Mouse (Mus musculus) forebrain, embryonic 12.5 days (tissue): ENCODE data around the gene Szt2. TPM values are rescaled to one million over a fixed set of nuclear protein-coding genes. Genes with fewer than 3 reads are reported as not detected.

Experiments
- ATAC-seq: fragments of 200-750 bp; cut with Nextera tagmentation; 2 replicates; pipeline ENCODE4 v1.8.0; 2017; ENCODE audit warnings: moderate TSS enrichment; ENCODE audit not compliant: low FRiP score
- H3K27ac ChIP-seq: fragments of 300-500 bp; sonication (generic); 2 replicates; pipeline ENCODE4 v1.5.1; 2016; ENCODE audit warnings: mild to moderate bottlenecking
- H3K27me3 ChIP-seq: fragments of 300-500 bp; sonication (generic); 2 replicates; pipeline ENCODE4 v1.6.1; 2016; ENCODE audit warnings: mild to moderate bottlenecking
- H3K36me3 ChIP-seq: fragments of 300-500 bp; sonication (generic); replicated peaks from 2 replicates; pipeline ENCODE4 v1.6.1; 2016; ENCODE audit warnings: mild to moderate bottlenecking
- H3K4me1 ChIP-seq: fragments of 300-500 bp; sonication (generic); 2 replicates; pipeline ENCODE4 v1.6.1; 2016
- H3K4me2 ChIP-seq: fragments of 300-500 bp; sonication (generic); 2 replicates; pipeline ENCODE4 v1.6.1; 2016; ENCODE audit warnings: mild to moderate bottlenecking, moderate library complexity
- H3K4me3 ChIP-seq: fragments of 300-500 bp; sonication (generic); replicated peaks from 2 replicates; pipeline ENCODE4 v1.5.1; 2016; ENCODE audit warnings: mild to moderate bottlenecking
- H3K9ac ChIP-seq: fragments of 300-500 bp; sonication (generic); 2 replicates; pipeline ENCODE4 v1.6.1; 2016; ENCODE audit warnings: mild to moderate bottlenecking
- H3K9me3 ChIP-seq: fragments of 300-500 bp; sonication (generic); 2 replicates; pipeline ENCODE4 v1.6.1; 2016
- WGBS: fragments of 180-500 bp; shearing (Covaris S2); methylation state at CpG from one replicate; pipeline ENCODE4 v1.1.7; 2016; 5-methylcytosine and 5-hydroxymethylcytosine counted together
- polyA plus RNA-seq: library from polyadenylated mRNA; unstranded; fragments of >200 nt; fragmentation: Nextera tagmentation; extraction: Ambion mirVana; gene quantifications from 2 replicates; pipeline ENCODE4 v1.2.1, GENCODE M21; 2016

Szt2 gene
- polyA plus RNA-seq, 1 experiment from 2014 or later, result 15.9 TPM

- no peaks in the 10 kb centered on the region for H3K27me3 ChIP-seq
- H3K9ac ChIP-seq, result no peak overlapping the region
- H3K4me1 ChIP-seq, result peaks cover 13% of the 10 kb centered on the region
- H3K27ac ChIP-seq, result no peak overlapping the region
- peaks cover 68% of the 10 kb centered on the region for H3K36me3 ChIP-seq
- no peak overlapping the region for H3K4me3 ChIP-seq
- no peak overlapping the region for H3K4me2 ChIP-seq
- H3K9me3 ChIP-seq, result no peaks in the 10 kb centered on the region
- no peak for ATAC-seq
- 94% methylated on average over 3 of the region's 3 CpGs for WGBS
Measured at GRCm38 (mm10) chr4:118363985-118364384, 45.1 kb downstream of the Szt2 start.

- no peak overlapping the region for H3K9ac ChIP-seq
- peaks cover 13% of the 10 kb centered on the region for H3K4me1 ChIP-seq
- ATAC-seq, result no peak
- no peak overlapping the region for H3K27ac ChIP-seq
- no peak overlapping the region for H3K4me2 ChIP-seq
- WGBS, result 89% methylated on average over 6 of the region's 6 CpGs
- H3K9me3 ChIP-seq, result no peaks in the 10 kb centered on the region
- no peak overlapping the region for H3K4me3 ChIP-seq
- 0 out of 2 replicates have a peak, but pooled peaks cover 4% of the 10 kb centered on the region for H3K27me3 ChIP-seq
- H3K36me3 ChIP-seq, result peaks cover 57% of the 10 kb centered on the region
Measured at GRCm38 (mm10) chr4:118362879-118363278, 46.2 kb downstream of the Szt2 start.

- H3K36me3 ChIP-seq, result peaks cover 48% of the 10 kb centered on the region
- H3K27me3 ChIP-seq, result 0 out of 2 replicates have a peak, but pooled peaks cover 8% of the 10 kb centered on the region
- H3K9ac ChIP-seq, result no peak overlapping the region
- peaks cover 13% of the 10 kb centered on the region for H3K4me1 ChIP-seq
- ATAC-seq, result no peak
- no peaks in the 10 kb centered on the region for H3K9me3 ChIP-seq
- WGBS, result 86% methylated on average over 5 of the region's 5 CpGs
- no peak overlapping the region for H3K4me3 ChIP-seq
- no peak overlapping the region for H3K27ac ChIP-seq
- H3K4me2 ChIP-seq, result no peak overlapping the region
Measured at GRCm38 (mm10) chr4:118361451-118361850, 47.6 kb downstream of the Szt2 start.

GRCm38 (mm10) chr4:118359896-118360720 is 49.0 kb downstream of the Szt2 start:
- WGBS, result 1% methylated on average over 54 of the region's 54 CpGs
- 0 out of 2 replicates have a peak, but pooled peaks cover 8% of the 10 kb centered on the region for H3K27me3 ChIP-seq
- peak overlapping the region; percentile 75 for H3K9ac ChIP-seq
- ATAC-seq, result peak; percentile 86
- peak overlapping the region; percentile 60 for H3K4me3 ChIP-seq
- H3K4me2 ChIP-seq, result peak overlapping the region; percentile 79
- peak overlapping the region; percentile 87 for H3K27ac ChIP-seq
- H3K4me1 ChIP-seq, result peaks cover 13% of the 10 kb centered on the region
- H3K9me3 ChIP-seq, result no peaks in the 10 kb centered on the region
- peaks cover 34% of the 10 kb centered on the region for H3K36me3 ChIP-seq

- 0 out of 2 replicates have a peak, but pooled peaks cover 8% of the 10 kb centered on the region for H3K27me3 ChIP-seq
- H3K4me2 ChIP-seq, result peak overlapping the region; percentile 79
- H3K9me3 ChIP-seq, result no peaks in the 10 kb centered on the region
- H3K9ac ChIP-seq, result peak overlapping the region; percentile 75
- H3K27ac ChIP-seq, result peak overlapping the region; percentile 87; the same call in 1 of the 2 replicates
- no peak for ATAC-seq
- H3K4me3 ChIP-seq, result peak overlapping the region; percentile 60
- H3K4me1 ChIP-seq, result peaks cover 13% of the 10 kb centered on the region
- peaks cover 27% of the 10 kb centered on the region for H3K36me3 ChIP-seq
- WGBS, result 18% methylated on average over 21 of the region's 21 CpGs
Measured at GRCm38 (mm10) chr4:118359211-118359895, 49.7 kb downstream of the Szt2 start.

- ATAC-seq, result no peak
- Histone ChIP-seq H3K4me2 (no peak overlapping the region), H3K9me3 (no peaks in the 10 kb centered on the region), H3K27ac (no peak overlapping the region), H3K4me1 (peaks cover 13% of the 10 kb centered on the region), H3K4me3 (no peak overlapping the region), H3K36me3 (peaks cover 17% of the 10 kb centered on the region), H3K27me3 (0 out of 2 replicates have a peak, but pooled peaks cover 8% of the 10 kb centered on the region), H3K9ac (no peak overlapping the region)
- WGBS, result 90% methylated on average over 17 of the region's 17 CpGs
Measured at GRCm38 (mm10) chr4:118358159-118358895, 50.7 kb downstream of the Szt2 start.

- no peak overlapping the region for H3K4me2 ChIP-seq
- 90% methylated on average over 8 of the region's 8 CpGs for WGBS
- ATAC-seq, result no peak
- peaks cover 13% of the 10 kb centered on the region for H3K4me1 ChIP-seq
- H3K9ac ChIP-seq, result no peak overlapping the region
- H3K4me3 ChIP-seq, result no peak overlapping the region
- H3K27me3 ChIP-seq, result 0 out of 2 replicates have a peak, but pooled peaks cover 8% of the 10 kb centered on the region
- no peaks in the 10 kb centered on the region for H3K9me3 ChIP-seq
- H3K27ac ChIP-seq, result no peak overlapping the region
- peaks cover 8% of the 10 kb centered on the region for H3K36me3 ChIP-seq
Measured at GRCm38 (mm10) chr4:118357504-118357903, 51.6 kb downstream of the Szt2 start.

GRCm38 (mm10) chr4:118356738-118357137 is 52.3 kb downstream of the Szt2 start:
- Histone ChIP-seq H3K27me3 (0 out of 2 replicates have a peak, but pooled peaks cover 8% of the 10 kb centered on the region), H3K9me3 (no peaks in the 10 kb centered on the region), H3K4me1 (peaks cover 13% of the 10 kb centered on the region), H3K36me3 (peaks cover under 1% of the 10 kb centered on the region; the same call in 1 of the 2 replicates), H3K9ac (no peak overlapping the region), H3K4me2 (no peak overlapping the region), H3K4me3 (no peak overlapping the region), H3K27ac (no peak overlapping the region)
- ATAC-seq, result no peak
- 85% methylated on average over 6 of the region's 6 CpGs for WGBS

- Histone ChIP-seq H3K36me3 (no peaks in the 10 kb centered on the region), H3K9ac (no peak overlapping the region), H3K4me1 (peaks cover 2% of the 10 kb centered on the region), H3K9me3 (no peaks in the 10 kb centered on the region), H3K4me3 (no peak overlapping the region), H3K27ac (no peak overlapping the region), H3K27me3 (0 out of 2 replicates have a peak, but pooled peaks cover 8% of the 10 kb centered on the region), H3K4me2 (no peak overlapping the region)
- WGBS, result 74% methylated on average over 3 of the region's 3 CpGs
- ATAC-seq, result no peak
Measured at GRCm38 (mm10) chr4:118354289-118354688, 54.8 kb downstream of the Szt2 start.

- no peak for ATAC-seq
- no peak overlapping the region for H3K4me2 ChIP-seq
- H3K27ac ChIP-seq, result no peak overlapping the region
- H3K9me3 ChIP-seq, result no peaks in the 10 kb centered on the region
- H3K4me1 ChIP-seq, result no peaks in the 10 kb centered on the region
- H3K9ac ChIP-seq, result no peak overlapping the region
- H3K27me3 ChIP-seq, result 0 out of 2 replicates have a peak, but pooled peaks cover 8% of the 10 kb centered on the region
- 83% methylated on average over 6 of the region's 6 CpGs for WGBS
- no peak overlapping the region for H3K4me3 ChIP-seq
- H3K36me3 ChIP-seq, result no peaks in the 10 kb centered on the region
Measured at GRCm38 (mm10) chr4:118353689-118354088, 55.4 kb downstream of the Szt2 start.

GRCm38 (mm10) chr4:118351828-118352227 is 57.2 kb downstream of the Szt2 start:
- H3K9ac ChIP-seq, result no peak overlapping the region
- H3K4me2 ChIP-seq, result no peak overlapping the region
- H3K36me3 ChIP-seq, result no peaks in the 10 kb centered on the region
- WGBS, result 88% methylated on average over 3 of the region's 3 CpGs
- H3K4me1 ChIP-seq, result no peaks in the 10 kb centered on the region
- no peaks in the 10 kb centered on the region for H3K27me3 ChIP-seq
- H3K9me3 ChIP-seq, result no peaks in the 10 kb centered on the region
- H3K27ac ChIP-seq, result no peak overlapping the region
- no peak overlapping the region for H3K4me3 ChIP-seq
- ATAC-seq, result no peak

GRCm38 (mm10) chr4:118350864-118351263 is 58.2 kb downstream of the Szt2 start:
- no peak for ATAC-seq
- no peaks in the 10 kb centered on the region for H3K9me3 ChIP-seq
- WGBS, result 77% methylated on average over 2 of the region's 2 CpGs

More at GRCm38 (mm10) chr4:118350864-118351263, 58.2 kb downstream of the Szt2 start:
- no peak overlapping the region for H3K9ac ChIP-seq
- H3K4me1 ChIP-seq, result no peaks in the 10 kb centered on the region
- H3K4me2 ChIP-seq, result no peak overlapping the region
- H3K36me3 ChIP-seq, result no peaks in the 10 kb centered on the region
- no peak overlapping the region for H3K27ac ChIP-seq
- no peaks in the 10 kb centered on the region for H3K27me3 ChIP-seq
- no peak overlapping the region for H3K4me3 ChIP-seq
